Mouse (Mus musculus) left cerebral cortex, postnatal 14 days (tissue): ENCODE measurements around the gene Mrps26. TPM values are rescaled to one million over a fixed set of nuclear protein-coding genes. Genes with fewer than 3 reads are reported as not detected.
A peak's percentile ranks its signal among the peaks of the same experiment; 100 is the strongest.
"Not testable (repeated sequence)": the region's sequence is repeated elsewhere in the genome, so short reads cannot be mapped to it uniquely, and the experiment has no call there.

Experiments used
- DNase-seq, 2 experiments: peaks; one replicate each; pipeline ENCODE4 v3.0.0; 2021 to 2022; ENCODE audit warnings: low spot score in 2 of 2, mixed read lengths in 1 of 2
- intact Hi-C: fragments of 180-260 bp; cut with DNase I; formaldehyde crosslinking; loops from one replicate; pipeline ENCODE4 v1.15.1; 2025
- long read RNA-seq, 2 experiments: library from polyadenylated mRNA; stranded (forward); transcript quantifications; one replicate each; pipeline ENCODE4 v2.0.0; 2021
- total RNA-seq, 2 experiments: library from RNA; stranded (reverse); gene quantifications; 2 replicates each; pipeline ENCODE4 v1.2.3; 2021

Gene Mrps26
- total RNA-seq, result 10 to 100 TPM; 72.2 to 75.8 TPM
- long read RNA-seq, experiment 1, full-length matches to known transcripts, result 100 of 104 reads
- long read RNA-seq, experiment 1, partial matches to known transcripts, result 4 of 104 reads
- long read RNA-seq, experiment 1, other reads (novel, unspliced or antisense), result 0 of 104 reads
- long read RNA-seq, experiment 2, full-length matches to known transcripts, result 77 of 81 reads
- long read RNA-seq, experiment 2, partial matches to known transcripts, result 4 of 81 reads
- long read RNA-seq, experiment 2, other reads (novel, unspliced or antisense), result 0 of 81 reads

GRCm38 (mm10) chr2:130563212-130564055 is at the start of gene Mrps26:
Gene Mrps26, plus strand, starts transcription at chr2:130563742.
- DNase-seq, result peak; percentile 91 to 93
- intact Hi-C loops, result loop anchor here (5.0 kb wide), 1 partner anchor 99 kb away; the partner anchor contains the start of gene Ddrgk1

DNA sequence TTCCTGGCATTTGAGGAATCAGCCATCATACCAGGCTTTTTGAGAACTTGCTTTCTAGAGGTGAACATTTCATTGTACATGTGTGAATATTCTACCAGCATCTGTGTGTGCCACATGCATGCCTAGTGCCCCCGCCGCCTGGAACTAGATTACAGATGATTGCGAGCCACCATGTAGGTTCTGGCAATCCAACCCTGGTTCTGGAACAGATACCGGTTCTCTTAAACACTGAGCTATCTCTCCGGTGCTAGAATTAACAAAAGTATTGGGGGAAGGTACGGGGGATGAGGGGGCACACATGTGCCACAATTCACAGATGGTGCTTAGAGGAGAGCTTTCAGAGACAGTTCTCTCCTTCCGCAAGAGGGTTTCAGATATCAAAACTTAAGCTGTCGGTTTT is 49.6 kb upstream of the Mrps26 start:
- DNase-seq, result no peak
- intact Hi-C loops, result no loop called here

GRCm38 (mm10) chr2:130515791-130516190 is 47.8 kb upstream of the Mrps26 start:
- intact Hi-C loops, result loop anchor here (5.0 kb wide), 1 partner anchor 63 kb away; the partner anchor contains the start of gene Ptpra
- DNase-seq, result no peak

DNA sequence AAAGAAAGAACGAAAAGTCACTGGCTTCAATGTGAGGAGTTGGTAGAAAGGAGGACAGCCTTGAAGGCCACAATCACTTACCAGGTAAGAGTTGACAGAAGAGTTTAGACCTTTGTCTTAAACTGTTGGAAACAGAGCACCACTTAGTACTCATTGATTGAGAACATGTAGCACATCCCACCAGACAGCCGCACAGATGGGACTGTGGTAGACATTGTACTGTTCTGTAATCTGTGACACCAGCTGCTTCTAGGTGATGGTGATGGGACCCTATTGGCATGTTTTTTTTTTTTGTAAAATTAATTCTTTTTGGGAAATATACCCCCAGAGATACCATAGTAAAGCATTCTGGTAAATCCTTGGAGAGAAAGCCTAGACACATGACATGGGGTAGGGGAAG is 41.6 kb upstream of the Mrps26 start:
- no peak for DNase-seq
- intact Hi-C loops, result loop anchor here (10.0 kb wide), 1 partner anchor 227 kb away; the partner anchor contains the start of gene Ebf4

DNA sequence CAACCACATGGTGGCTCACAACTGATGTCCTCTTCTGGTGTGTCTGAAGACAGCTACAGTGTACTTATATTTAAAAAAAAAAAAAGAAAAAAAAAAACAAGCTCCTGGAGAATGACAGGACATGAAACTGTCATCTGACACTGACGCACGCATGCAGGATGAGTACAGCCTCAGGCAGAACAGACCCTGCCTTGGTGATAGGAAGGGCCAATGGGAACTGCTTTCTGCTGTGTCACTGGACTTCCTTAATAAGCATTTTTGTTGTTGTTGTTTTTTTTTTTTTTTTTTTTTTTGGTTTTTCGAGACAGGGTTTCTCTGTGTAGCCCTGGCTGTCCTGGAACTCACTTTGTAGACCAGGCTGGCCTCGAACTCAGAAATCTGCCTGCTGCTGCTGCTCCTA is 38.1 kb upstream of the Mrps26 start:
- intact Hi-C loops, result loop anchor here (10.0 kb wide), 1 partner anchor 231 kb away; the partner anchor contains the start of gene Ebf4
- DNase-seq, result not testable (repeated sequence)

DNA sequence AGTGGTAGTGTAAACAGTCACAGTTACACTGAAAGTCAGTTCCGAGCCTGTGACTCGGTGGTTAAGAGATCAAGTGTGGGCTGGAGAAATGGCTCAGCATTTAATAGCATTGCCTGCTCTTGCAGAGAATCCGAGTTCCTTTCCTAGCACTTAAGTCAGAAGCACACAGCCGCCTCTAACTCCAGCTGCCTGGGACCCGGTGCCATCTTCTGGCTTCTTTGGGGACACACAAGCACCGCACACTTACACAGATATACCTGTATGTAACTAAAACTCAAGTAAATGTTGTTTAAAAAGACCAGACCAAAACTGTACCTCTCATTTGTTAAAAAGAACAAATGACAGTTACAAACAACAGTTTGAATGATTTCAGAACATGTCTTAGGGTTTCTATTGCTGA is 35.1 kb upstream of the Mrps26 start:
- DNase-seq, result peak in 1 of 2 experiments; percentile 12
- intact Hi-C loops, result loop anchor here (10.0 kb wide), 1 partner anchor 234 kb away; the partner anchor contains the start of gene Ebf4

GRCm38 (mm10) chr2:130529290-130529689 is 34.3 kb upstream of the Mrps26 start:
- no peak for DNase-seq
- intact Hi-C loops, result loop anchor here (10.0 kb wide), 1 partner anchor 234 kb away; the partner anchor contains the start of gene Ebf4

DNA sequence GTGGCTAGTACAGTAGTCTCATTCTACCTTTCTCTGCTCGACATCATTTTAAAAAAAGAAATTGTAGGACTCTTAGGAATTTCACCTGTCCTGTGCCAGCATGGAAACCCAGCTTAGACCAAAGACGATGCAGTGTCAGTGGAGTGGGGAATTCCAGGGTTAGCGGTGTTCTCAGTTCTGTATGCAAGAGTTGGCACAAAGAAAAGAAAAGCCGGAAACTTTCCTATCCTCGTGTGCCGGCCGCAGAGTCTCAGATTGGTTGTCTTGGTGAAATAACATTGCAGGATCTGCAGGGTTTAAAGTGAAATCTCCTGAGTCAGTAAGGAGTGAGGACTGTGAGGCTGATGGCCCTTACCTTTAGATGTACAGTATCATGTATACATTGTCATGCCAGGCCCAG is 33.6 kb upstream of the Mrps26 start:
- no peak for DNase-seq
- intact Hi-C loops, result loop anchor here (5.0 to 10.0 kb wide), 2 partner anchors 78 to 235 kb away; partner anchors contain the start of genes Ebf4 and Ptpra

DNA sequence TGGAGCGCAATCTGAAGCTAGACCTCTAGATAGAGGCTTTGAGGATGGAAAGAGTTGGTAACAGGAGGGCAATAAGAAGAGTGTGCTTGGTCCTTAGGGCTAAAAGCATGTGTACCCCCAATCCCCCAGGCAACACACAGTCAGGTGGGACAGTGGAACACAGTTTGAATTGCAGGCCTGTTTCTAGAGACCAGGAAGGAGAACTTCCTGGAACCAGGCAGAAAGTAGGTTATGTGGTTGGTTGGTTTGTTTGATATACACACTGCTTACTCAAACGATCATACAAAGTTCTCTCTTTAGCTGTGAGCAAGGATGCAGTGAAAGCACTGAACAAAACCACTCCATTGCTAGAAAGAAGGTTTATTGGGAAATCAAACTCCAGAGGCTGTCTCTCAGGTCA is 31.3 kb upstream of the Mrps26 start:
- DNase-seq, result no peak
- intact Hi-C loops, result loop anchor here (5.0 kb wide), 1 partner anchor 80 kb away; the partner anchor contains the start of gene Ptpra

DNA sequence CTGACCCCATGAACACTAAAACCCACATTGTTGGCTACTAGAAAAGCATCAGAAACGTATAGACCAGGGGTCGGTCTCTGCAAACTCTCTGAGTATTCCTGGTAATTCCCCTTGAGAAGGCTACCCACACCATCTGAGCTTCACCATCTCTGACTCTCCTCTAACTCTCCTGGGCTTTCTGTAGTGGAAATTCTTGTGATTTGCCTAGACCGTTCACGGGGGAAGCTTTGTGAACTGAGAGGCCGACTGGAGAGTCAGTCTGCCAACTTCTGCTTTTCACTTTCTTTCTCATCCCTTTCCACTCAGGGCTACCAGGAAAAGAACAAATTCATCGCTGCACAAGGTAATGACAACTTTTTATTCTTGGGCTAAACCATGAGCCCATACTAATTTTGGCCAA is 28.5 kb upstream of the Mrps26 start:
- no peak for DNase-seq
- intact Hi-C loops, result no loop called here

DNA sequence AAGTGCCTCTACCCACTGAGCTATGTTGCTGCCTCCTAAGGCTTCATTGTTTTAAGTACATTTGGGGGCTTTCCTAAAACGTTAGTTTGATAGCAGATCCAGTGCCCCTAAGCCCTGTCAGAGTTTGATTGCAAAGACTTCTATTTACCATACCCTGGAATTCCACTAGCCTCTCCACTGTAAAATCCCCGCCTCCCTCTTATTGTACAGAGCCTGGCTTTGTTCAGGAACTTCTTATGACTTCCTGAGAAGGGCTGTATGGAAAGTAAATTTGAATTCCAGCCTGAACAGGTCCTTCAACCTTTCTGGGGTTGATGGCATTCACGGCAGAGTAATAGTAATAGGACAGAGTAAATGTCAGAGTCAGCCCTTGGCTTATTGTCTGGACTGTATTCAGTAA is 26.7 kb upstream of the Mrps26 start:
- DNase-seq, result no peak
- intact Hi-C loops, result no loop called here

DNA sequence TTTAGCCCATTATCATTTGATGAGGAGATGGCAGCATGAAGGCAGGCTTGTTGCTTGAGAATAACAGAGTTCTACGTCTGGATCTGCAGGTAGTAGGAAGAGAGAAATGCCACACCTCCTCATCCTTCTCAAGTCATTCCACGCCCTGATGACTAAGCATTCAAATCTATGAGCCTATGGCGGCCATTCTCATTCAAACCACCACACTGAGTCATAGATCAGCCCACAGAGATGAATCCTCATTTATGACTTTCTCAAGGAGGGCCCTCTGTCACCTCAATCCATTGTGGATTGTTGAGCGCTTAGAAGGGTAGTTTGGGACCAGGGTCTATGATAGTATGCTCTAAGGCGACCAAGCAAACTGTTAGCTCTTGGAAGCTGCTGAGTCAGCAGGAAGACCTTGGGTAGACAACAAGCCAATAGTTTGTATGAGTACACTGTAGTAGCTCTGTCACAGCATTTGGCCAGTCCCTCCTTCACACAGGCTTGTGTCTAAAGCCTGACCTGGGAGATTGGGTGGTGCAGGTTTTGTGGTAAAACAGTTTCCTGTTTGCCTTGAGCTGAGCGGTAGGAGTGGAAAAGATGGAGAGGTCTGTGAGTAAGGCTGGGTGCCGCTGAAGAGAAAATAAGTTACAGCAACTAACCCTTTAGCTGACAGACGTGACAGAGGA is 24.5 kb upstream of the Mrps26 start:
- intact Hi-C loops, result no loop called here
- no peak for DNase-seq

GRCm38 (mm10) chr2:130540266-130540665 is 23.3 kb upstream of the Mrps26 start:
- DNase-seq, result no peak
- intact Hi-C loops, result no loop called here

GRCm38 (mm10) chr2:130546957-130547356 is 16.6 kb upstream of the Mrps26 start:
- intact Hi-C loops, result no loop called here
- no peak for DNase-seq

- no peak for DNase-seq
- intact Hi-C loops, result no loop called here
These were observed 8.7 kb upstream of the Mrps26 start for GRCm38 (mm10) chr2:130554841-130555240.

- intact Hi-C loops, result no loop called here
- DNase-seq, result no peak
These were observed 7.2 kb upstream of the Mrps26 start for GRCm38 (mm10) chr2:130556292-130556691.

DNA sequence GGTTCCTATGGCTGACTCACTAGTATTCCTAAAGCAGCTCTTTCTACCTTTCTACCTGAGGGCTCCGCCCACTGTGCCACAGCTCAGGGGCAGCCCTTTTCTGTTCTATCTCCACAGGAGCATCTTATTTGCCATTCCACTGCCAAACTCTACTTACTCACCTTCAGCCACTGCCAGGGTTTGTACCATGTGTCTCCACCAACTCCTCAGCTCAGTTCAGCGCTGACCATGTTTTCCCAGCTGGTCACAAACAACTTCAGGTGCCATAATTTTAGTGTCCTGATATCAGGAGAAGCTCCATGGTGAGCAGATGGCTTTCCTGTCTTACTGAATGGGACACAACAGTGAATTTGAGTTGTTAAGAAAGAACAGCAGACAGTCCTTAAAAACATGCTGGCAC is 6.1 kb upstream of the Mrps26 start:
- DNase-seq, result no peak
- intact Hi-C loops, result no loop called here

DNA sequence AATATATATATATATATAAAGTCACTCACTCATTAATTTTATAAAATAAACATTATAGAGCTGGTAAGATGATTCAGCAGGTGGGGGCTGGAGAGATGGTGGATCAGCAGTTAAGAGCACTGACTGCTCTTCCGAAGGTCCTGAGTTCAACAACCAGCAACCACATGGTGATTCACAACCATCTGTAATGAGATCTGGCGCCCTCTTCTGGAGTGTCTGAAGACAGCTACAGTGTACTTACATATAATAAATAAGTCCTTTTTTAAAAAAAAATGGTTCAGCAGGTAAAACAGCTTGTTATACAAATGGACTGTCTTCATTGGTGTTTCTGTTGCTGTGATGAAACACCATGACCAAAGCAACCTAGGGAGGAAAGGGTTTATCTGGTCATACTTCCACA is 5.5 kb upstream of the Mrps26 start:
- intact Hi-C loops, result no loop called here
- no peak for DNase-seq

GRCm38 (mm10) chr2:130564063-130564462 is 521 bp downstream of the Mrps26 start:
- intact Hi-C loops, result loop anchor here (5.0 kb wide), 1 partner anchor 98 kb away; the partner anchor contains the start of gene Ddrgk1

GRCm38 (mm10) chr2:130564983-130565382 is 1.4 kb downstream of the Mrps26 start:
- intact Hi-C loops, result loop anchor here (5.0 kb wide), 1 partner anchor 97 kb away; the partner anchor contains the start of gene Ddrgk1
- DNase-seq, result no peak

More at GRCm38 (mm10) chr2:130564063-130564462, 521 bp downstream of the Mrps26 start:
- DNase-seq, result no peak
